Mouse (Mus musculus) olfactory bulb, adult 2 months (tissue): ENCODE measurements around the gene Spsb2. TPM values are rescaled to one million over a fixed set of nuclear protein-coding genes. Genes with fewer than 3 reads are reported as not detected.

Source experiments
- H3K27ac ChIP-seq: fragments of 200-500 bp; 2 replicates; pipeline ENCODE4 v1.5.1; 2012; ENCODE audit warnings: low read depth, low read length; ENCODE audit not compliant: insufficient read depth
- H3K4me1 ChIP-seq: fragments of 200-500 bp; 2 replicates; pipeline ENCODE4 v1.6.1; 2012; ENCODE audit warnings: low read length; ENCODE audit not compliant: control insufficient read depth, insufficient read depth
- H3K4me3 ChIP-seq: fragments of 200-500 bp; 2 replicates; pipeline ENCODE4 v1.5.1; 2012; ENCODE audit warnings: mild to moderate bottlenecking, low read depth, low read length, moderate library complexity; ENCODE audit not compliant: insufficient read depth
- CTCF ChIP-seq: fragments of 200-500 bp; IDR thresholded peaks from 2 replicates; pipeline ENCODE4 v1.5.1; 2012; ENCODE audit warnings: low read depth, mild to moderate bottlenecking, low read length, moderate library complexity; ENCODE audit not compliant: insufficient read depth
- POLR2A ChIP-seq: fragments of 200-500 bp; IDR thresholded peaks from 2 replicates; pipeline ENCODE4 v1.6.1; 2012; ENCODE audit warnings: mild to moderate bottlenecking, low read depth, low read length, moderate library complexity; ENCODE audit not compliant: insufficient read depth
- WGBS: fragments of 180-500 bp; shearing (Covaris S2); methylation state at CpG from one replicate; pipeline ENCODE4 v1.1.7; 2018; 5-methylcytosine and 5-hydroxymethylcytosine counted together
- polyA plus RNA-seq: library from polyadenylated mRNA; stranded (reverse); fragments of >200 nt; gene quantifications from 2 replicates; pipeline ENCODE4 v1.2.4, GENCODE M21; 2012; ENCODE audit warnings: low replicate concordance; ENCODE audit not compliant: missing spikeins, insufficient read depth, insufficient read length

Gene Spsb2
- polyA plus RNA-seq: not detected in 2 replicates

- WGBS: 5% methylated on average over 29 of the region's 29 CpGs
- peaks cover 49% of the 10 kb centered on the region for H3K4me1 ChIP-seq
- no peak for TF ChIP-seq CTCF
- no peak for TF ChIP-seq POLR2A
Measured at GRCm38 (mm10) chr6:124808358-124809012, at the start of gene Spsb2. Gene Spsb2, plus strand, starts transcription at chr6:124808661.

DNA sequence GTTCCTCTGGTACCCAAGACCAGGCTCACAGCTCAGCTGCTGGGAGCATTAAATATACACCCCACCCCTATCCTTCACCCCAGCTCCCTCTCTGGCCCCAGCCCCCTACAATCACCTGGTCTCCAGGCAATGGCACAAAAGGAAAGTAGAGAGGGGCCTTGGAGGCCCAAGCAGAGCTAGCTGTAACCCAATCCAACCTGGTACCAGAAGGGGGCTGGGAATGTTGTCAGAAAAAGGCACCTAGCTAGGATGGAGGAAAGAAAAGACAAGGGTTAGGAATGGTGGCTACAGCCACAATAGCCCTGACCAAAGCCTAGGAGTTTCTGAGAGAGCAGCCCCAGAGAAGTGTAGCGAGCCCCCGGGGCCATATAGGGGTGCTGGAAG is 49.6 kb upstream of the Spsb2 start:
- WGBS: 36% methylated on average over 2 of the region's 2 CpGs
- H3K27ac ChIP-seq: 0 out of 2 replicates have a peak overlapping the region, but pooled peaks have one; percentile 79
- peaks cover 35% of the 10 kb centered on the region for H3K4me1 ChIP-seq
- H3K4me3 ChIP-seq: no peak overlapping the region
- TF ChIP-seq CTCF (no peak), POLR2A (no peak)

More at GRCm38 (mm10) chr6:124808358-124809012, at the start of gene Spsb2:
- H3K4me3 ChIP-seq: peak within 1 kb of the TSS; percentile 45
- peak within 1 kb of the TSS; percentile 96 for H3K27ac ChIP-seq

GRCm38 (mm10) chr6:124759259-124759658 is 49.2 kb upstream of the Spsb2 start:
- WGBS: 2% methylated on average over 5 of the region's 5 CpGs
- peak; percentile 41; the same call in 1 of the 2 replicates for TF ChIP-seq POLR2A
- TF ChIP-seq CTCF: peak; percentile 74
- Histone ChIP-seq H3K4me1 (peaks cover 35% of the 10 kb centered on the region), H3K4me3 (no peak overlapping the region), H3K27ac (no peak overlapping the region)

DNA sequence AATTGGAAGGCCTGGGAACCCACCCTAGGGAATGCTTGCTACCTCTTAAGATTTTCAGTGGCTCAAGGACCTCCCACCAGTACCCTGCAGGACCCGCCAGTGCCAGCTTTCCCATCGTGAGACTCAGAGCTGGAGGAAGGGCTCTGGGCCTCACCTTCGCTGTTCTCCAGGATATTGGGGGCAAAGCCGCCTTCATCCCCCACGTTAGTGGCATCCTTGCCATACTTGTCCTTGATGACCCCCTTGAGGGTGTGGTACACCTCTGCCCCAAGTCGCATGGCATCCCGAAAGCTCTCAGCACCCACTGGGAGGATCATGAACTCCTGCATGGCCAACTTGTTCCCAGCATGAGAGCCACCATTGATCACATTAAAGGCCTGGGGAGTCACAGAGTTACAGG is 42.5 kb upstream of the Spsb2 start:
- peaks cover 52% of the 10 kb centered on the region for H3K4me1 ChIP-seq
- H3K27ac ChIP-seq: no peak overlapping the region
- TF ChIP-seq CTCF: no peak
- TF ChIP-seq POLR2A: no peak
- no peak overlapping the region for H3K4me3 ChIP-seq
- WGBS: 87% methylated on average over 7 of the region's 7 CpGs

DNA sequence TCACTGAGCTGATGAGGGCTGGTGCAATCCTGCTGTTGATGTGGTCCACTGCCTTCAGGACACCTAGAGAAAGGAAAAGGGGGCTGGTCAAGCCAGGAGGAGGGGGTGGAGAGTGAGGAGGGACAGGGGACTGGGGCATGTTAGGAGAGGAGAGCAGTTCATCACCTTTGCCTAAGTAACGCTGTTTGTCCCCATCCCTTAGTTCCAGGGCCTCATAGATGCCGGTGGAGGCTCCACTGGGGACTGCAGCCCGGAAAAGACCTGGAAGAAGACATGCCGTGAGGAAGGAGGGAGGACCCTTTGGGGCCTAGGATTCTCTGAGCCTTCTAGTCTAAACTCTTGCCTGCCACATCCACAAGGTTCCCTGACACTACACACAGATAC is 40.9 kb upstream of the Spsb2 start:
- WGBS: 20% methylated on average over 4 of the region's 4 CpGs
- Histone ChIP-seq H3K27ac (peak overlapping the region; percentile 82), H3K4me1 (peaks cover 51% of the 10 kb centered on the region), H3K4me3 (peak overlapping the region; percentile 81)
- TF ChIP-seq CTCF (no peak), POLR2A (no peak)

DNA sequence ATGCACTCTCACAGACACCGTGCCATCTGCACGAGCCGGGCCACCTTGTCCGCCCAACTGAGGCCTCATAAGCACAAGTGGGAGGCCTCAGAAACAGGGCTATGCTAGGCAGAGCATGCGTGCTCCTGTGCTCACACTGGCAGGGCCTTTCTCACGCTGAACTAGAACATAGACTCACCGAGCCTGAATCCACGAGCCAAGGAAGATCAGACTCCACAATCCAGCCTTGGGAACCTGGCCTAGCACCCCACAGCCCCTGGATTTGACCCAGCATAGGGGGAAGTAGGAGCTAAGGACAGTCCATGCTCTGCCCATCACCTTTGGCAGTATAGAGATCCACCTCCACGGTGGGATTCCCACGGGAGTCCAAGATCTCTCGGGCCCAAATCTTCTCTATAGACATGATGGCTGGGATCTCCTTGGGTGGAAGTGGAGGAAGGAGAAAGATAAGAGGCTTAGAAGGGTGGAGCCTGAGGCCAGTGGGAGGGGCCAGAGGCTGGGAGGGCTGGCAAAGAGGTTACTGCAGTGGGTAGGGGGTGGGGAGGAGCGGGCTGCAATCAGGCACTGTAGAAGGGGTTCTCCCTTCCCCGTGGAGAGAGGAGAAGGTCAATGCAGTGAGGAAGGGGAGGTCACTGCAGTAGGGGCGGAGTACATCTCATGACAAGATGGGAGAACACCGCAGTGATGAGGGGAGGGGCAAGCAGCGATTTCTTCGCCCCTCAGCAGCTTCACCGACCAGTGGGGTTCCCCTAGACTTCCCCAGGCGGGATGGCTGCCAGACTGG is 40.3 kb upstream of the Spsb2 start:
- H3K4me3 ChIP-seq: peak overlapping the region; percentile 81
- H3K4me1 ChIP-seq: peaks cover 45% of the 10 kb centered on the region
- H3K27ac ChIP-seq: peak overlapping the region; percentile 91
- TF ChIP-seq CTCF: no peak
- no peak; the same call in 1 of the 2 replicates for TF ChIP-seq POLR2A
- WGBS: 13% methylated on average over 19 of the region's 19 CpGs

DNA sequence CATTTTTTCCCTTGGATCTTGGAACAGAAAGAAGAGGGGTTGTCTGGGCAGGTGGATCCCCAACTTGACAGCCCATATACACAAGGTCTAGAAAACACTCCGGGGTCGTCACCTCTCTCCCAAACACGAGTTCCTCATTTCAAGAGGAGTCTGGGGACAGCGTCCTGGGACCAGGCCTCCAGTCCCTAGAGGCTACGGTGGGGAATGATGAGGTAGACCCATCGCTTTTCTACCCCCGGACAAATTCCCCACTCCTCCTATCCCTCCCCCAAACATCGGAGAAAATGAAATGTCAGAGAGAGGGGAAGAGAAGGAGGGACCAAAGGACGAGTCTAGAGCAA is 39.8 kb upstream of the Spsb2 start:
- H3K4me3 ChIP-seq: peak overlapping the region; percentile 81
- peaks cover 39% of the 10 kb centered on the region for H3K4me1 ChIP-seq
- TF ChIP-seq CTCF (no peak), POLR2A (no peak)
- 3% methylated on average over 9 of the region's 9 CpGs for WGBS
- peak overlapping the region; percentile 91 for H3K27ac ChIP-seq

DNA sequence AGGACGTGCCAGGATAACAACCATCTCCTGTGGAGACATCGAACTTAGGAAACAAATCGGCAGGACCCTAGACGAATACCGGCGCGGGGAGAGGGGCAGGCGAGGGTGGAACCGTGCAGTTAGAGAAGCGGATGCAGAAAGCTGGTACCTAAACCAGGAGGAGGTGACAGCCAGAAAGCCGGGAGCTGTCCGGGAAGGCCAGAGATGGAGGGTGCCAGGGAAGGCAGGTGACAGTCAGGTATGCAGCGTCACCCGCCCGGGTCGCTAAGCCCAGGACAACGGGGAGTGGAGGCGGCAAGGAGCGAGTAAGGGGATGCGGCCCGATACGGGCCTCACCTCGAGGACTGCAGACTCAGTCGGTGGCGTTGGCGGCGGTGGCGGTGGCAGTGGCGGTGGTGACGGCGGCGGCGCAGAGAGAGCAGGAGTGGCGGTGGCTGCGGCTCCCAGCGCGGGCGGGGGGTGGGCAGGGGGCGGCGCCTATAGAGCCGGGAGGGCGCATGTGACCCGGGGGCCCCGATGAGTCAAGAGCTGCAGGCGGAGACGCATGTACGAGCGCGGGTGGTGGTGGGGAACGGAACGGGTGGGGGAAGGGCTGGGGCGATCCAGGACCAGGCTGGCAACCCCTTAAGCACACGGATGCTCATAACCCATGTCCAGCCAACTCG is 39.2 kb upstream of the Spsb2 start, which contains the start of gene Eno2:
Gene Eno2, minus strand, starts transcription at position 573 of the 665 bp plus-strand sequence.
- Histone ChIP-seq H3K27ac (peak within 1 kb of the TSS; percentile 91), H3K4me1 (peaks cover 39% of the 10 kb centered on the region), H3K4me3 (peak within 1 kb of the TSS; percentile 81)
- TF ChIP-seq POLR2A (peak; percentile 88; the same call in 1 of the 2 replicates), CTCF (no peak)
- under 1% methylated on average over 49 of the region's 54 CpGs for WGBS
